Mouse (Mus musculus): ENCODE measurements around the gene Ntn5. TPM values are rescaled to one million over a fixed set of nuclear protein-coding genes. Genes with fewer than 3 reads are reported as not detected.

The Ntn5 gene
- polyA plus RNA-seq, 1 experiment from 2014 or later, result 3.4 TPM

DNA sequence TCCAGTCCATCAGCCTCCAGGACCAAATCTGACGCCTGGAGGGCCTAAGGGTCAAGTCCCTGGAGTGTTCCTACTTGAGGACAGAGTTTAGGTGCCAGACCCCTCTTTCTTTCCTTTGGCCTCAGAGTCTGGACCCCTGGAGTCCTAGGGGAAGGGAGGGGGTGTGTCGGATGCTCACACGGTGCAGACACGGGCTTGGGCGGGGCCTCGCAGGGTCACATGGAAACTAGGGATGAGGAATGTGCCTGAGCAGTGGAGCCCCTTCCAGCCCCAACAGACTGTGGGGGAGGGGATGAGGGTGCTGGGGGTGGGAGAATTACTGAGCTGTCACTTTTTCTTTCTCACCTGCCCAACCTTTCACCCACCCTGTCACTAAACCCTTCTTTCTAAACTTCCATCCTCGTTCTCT is 22.1 kb downstream of the Ntn5 start:
- Histone ChIP-seq H3K36me3 (ENCODE audit: control insufficient read depth, insufficient read depth, low read length) (peaks cover 14% of the 10 kb centered on the region), H3K4me3 (ENCODE audit: low read depth, low read length) (peak overlapping the region; percentile 65), H3K4me2 (ENCODE audit: low read depth, low read length) (peak overlapping the region; percentile 93), H3K9ac (ENCODE audit: low read depth, low read length) (peak overlapping the region; percentile 82), H3K4me1 (ENCODE audit: control insufficient read depth, insufficient read depth, low read length) (peaks cover 36% of the 10 kb centered on the region), H3K27ac (replicated peaks; ENCODE audit: low read depth, low read length) (peak overlapping the region; percentile 84), H3K9me3 (ENCODE audit: control insufficient read depth, low read length) (no peaks in the 10 kb centered on the region), H3K27me3 (replicated peaks; ENCODE audit: control insufficient read depth, insufficient read depth, low read length) (no peaks in the 10 kb centered on the region)
- 0% methylated on average over 6 of the region's 7 CpGs for WGBS
- DNase-seq (ENCODE audit: low spot score), result peak; percentile 80
- ATAC-seq (ENCODE audit: low read depth), result no peak

DNA sequence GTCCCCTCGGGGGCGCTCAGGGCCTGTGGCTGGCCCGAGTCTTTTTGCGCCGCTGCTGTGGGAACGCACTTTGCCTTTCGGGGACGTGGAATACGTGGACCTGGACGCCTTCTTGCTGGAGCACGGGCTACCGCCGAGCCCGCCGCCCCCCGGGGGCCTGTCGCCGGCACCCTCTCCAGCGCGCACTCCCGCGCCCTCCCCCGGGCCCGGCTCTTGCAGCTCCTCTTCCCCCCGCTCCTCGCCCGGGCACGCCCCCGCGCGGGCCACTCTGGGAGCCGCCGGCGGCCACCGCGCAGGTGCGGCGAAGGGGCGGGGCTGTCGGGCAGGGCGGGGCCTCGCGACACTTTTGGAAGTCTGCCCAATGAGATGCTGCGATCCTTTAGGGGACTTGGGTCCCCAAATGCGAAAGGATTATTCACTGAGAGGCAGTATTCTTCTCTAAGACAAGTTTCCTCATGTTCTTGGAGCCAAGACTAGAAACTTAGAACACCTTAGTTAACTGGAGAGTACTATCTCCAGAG is 23.0 kb downstream of the Ntn5 start:
- ATAC-seq (ENCODE audit: low read depth), result no peak
- Histone ChIP-seq H3K27ac (replicated peaks; ENCODE audit: low read depth, low read length) (peak overlapping the region; percentile 84), H3K4me3 (ENCODE audit: low read depth, low read length) (peak overlapping the region; percentile 65), H3K4me2 (ENCODE audit: low read depth, low read length) (peak overlapping the region; percentile 93), H3K9ac (ENCODE audit: low read depth, low read length) (peak overlapping the region; percentile 82), H3K4me1 (ENCODE audit: control insufficient read depth, insufficient read depth, low read length) (peaks cover 32% of the 10 kb centered on the region), H3K36me3 (ENCODE audit: control insufficient read depth, insufficient read depth, low read length) (peaks cover 23% of the 10 kb centered on the region), H3K9me3 (ENCODE audit: control insufficient read depth, low read length) (no peaks in the 10 kb centered on the region), H3K27me3 (replicated peaks; ENCODE audit: control insufficient read depth, insufficient read depth, low read length) (no peaks in the 10 kb centered on the region)
- DNase-seq (ENCODE audit: low spot score), result peak; percentile 89
- 0% methylated on average over 16 of the region's 45 CpGs for whole genome bisulfite sequencing

DNA sequence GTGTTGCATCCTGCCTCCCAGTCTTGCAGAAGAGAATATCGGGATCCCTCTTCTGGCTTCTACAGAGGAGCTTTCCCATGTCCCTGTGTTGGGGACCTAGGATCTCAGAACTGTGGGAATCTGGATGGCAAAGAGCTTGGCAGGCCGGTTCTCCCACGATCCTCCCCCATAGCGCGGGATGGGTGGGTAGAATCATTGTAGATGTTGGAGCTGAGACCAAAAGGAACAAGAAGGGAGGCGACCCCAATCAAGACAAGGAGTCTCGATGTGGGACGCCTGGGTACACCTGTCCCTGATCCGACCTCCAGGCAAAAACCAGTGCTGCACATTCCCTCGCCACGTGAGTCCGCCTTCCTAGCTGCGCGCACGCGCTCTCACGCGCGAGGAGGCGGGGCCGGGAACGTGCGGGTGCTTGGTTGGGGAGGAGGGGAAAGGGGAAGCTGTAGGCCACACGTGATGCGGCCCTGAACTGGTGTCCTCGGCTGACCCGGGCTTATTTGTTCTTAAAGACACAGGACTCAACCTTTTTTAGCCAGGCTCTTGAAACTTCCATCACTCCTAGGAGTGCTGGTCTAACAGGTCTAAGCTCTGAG is 23.6 kb downstream of the Ntn5 start:
- H3K4me1 ChIP-seq (ENCODE audit: control insufficient read depth, insufficient read depth, low read length), result peaks cover 32% of the 10 kb centered on the region
- H3K9ac ChIP-seq (ENCODE audit: low read depth, low read length), result peak overlapping the region; percentile 82; the same call in 1 of the 2 replicates
- DNase-seq (ENCODE audit: low spot score) (peak; percentile 94), ATAC-seq (ENCODE audit: low read depth) (peak; percentile 12)
- H3K4me2 ChIP-seq (ENCODE audit: low read depth, low read length), result peak overlapping the region; percentile 93
- WGBS, result under 1% methylated on average over 27 of the region's 27 CpGs
- H3K4me3 ChIP-seq (ENCODE audit: low read depth, low read length), result peak overlapping the region; percentile 65
- peaks cover 30% of the 10 kb centered on the region for H3K36me3 ChIP-seq (ENCODE audit: control insufficient read depth, insufficient read depth, low read length)
- H3K9me3 ChIP-seq (ENCODE audit: control insufficient read depth, low read length), result no peaks in the 10 kb centered on the region
- H3K27ac ChIP-seq (replicated peaks; ENCODE audit: low read depth, low read length), result peak overlapping the region; percentile 84
- H3K27me3 ChIP-seq (replicated peaks; ENCODE audit: control insufficient read depth, insufficient read depth, low read length), result no peaks in the 10 kb centered on the region

DNA sequence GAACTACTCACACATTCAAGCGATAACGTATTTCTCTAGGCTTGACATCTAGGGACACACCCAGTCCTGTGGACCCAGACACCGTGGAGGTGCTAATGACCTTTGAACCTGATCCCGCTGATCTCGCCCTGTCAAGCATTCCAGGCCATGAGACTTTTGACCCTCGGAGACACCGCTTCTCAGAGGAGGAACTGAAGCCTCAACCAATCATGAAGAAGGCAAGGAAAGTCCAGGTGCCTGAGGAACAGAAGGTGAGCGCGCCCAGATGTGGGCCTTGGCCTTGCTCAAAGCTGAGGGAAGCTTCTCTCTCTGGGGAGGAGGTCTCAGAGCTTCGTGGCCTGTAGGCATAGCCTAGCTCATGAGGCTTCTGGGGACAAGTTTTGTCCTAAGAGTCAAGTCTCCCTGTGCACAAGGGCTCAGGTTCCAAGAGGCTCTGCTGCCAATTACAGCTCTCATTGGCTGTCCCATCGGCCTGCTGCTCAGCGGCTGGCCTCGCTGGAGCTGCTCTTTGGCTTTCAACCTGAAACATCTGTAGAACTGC is 24.5 kb downstream of the Ntn5 start:
- peak overlapping the region; percentile 65 for H3K4me3 ChIP-seq (ENCODE audit: low read depth, low read length)
- WGBS, result 36% methylated on average over 13 of the region's 13 CpGs
- H3K4me1 ChIP-seq (ENCODE audit: control insufficient read depth, insufficient read depth, low read length), result peaks cover 30% of the 10 kb centered on the region
- ATAC-seq (ENCODE audit: low read depth) (no peak), DNase-seq (ENCODE audit: low spot score) (no peak)
- peak overlapping the region; percentile 84 for H3K27ac ChIP-seq (replicated peaks; ENCODE audit: low read depth, low read length)
- H3K9ac ChIP-seq (ENCODE audit: low read depth, low read length), result peak overlapping the region; percentile 2; the same call in 1 of the 2 replicates
- no peaks in the 10 kb centered on the region for H3K9me3 ChIP-seq (ENCODE audit: control insufficient read depth, low read length)
- H3K4me2 ChIP-seq (ENCODE audit: low read depth, low read length), result peak overlapping the region; percentile 93
- H3K36me3 ChIP-seq (ENCODE audit: control insufficient read depth, insufficient read depth, low read length), result peaks cover 38% of the 10 kb centered on the region
- H3K27me3 ChIP-seq (replicated peaks; ENCODE audit: control insufficient read depth, insufficient read depth, low read length), result no peaks in the 10 kb centered on the region

DNA sequence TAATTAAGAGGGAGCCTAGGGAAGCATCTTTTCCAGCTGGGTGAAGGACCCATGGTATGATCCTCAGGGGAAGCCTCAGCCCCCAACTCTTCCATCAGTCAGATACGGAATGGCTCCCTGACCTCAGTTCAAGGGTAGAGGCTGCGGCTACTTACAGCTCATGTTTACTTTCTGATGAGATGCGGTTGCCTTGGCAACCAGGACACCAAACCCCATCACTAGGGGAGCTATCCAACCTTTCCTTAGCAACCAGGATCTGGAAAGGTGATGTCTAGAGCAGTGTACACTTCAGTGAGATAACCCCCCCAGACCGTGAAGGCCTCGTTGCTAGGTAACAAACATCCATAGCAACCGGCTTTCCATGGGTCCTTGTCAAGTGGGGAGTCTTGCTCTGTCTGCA is 25.2 kb downstream of the Ntn5 start:
- Histone ChIP-seq H3K4me1 (ENCODE audit: control insufficient read depth, insufficient read depth, low read length) (peaks cover 24% of the 10 kb centered on the region), H3K9me3 (ENCODE audit: control insufficient read depth, low read length) (no peaks in the 10 kb centered on the region), H3K36me3 (ENCODE audit: control insufficient read depth, insufficient read depth, low read length) (peaks cover 43% of the 10 kb centered on the region), H3K9ac (ENCODE audit: low read depth, low read length) (no peak overlapping the region), H3K27me3 (replicated peaks; ENCODE audit: control insufficient read depth, insufficient read depth, low read length) (no peaks in the 10 kb centered on the region), H3K4me3 (ENCODE audit: low read depth, low read length) (no peak overlapping the region), H3K4me2 (ENCODE audit: low read depth, low read length) (no peak overlapping the region), H3K27ac (replicated peaks; ENCODE audit: low read depth, low read length) (no peak overlapping the region)
- 56% methylated on average over 6 of the region's 6 CpGs for WGBS
- no peak for ATAC-seq (ENCODE audit: low read depth)
- peak; percentile 48 for DNase-seq (ENCODE audit: low spot score)

DNA sequence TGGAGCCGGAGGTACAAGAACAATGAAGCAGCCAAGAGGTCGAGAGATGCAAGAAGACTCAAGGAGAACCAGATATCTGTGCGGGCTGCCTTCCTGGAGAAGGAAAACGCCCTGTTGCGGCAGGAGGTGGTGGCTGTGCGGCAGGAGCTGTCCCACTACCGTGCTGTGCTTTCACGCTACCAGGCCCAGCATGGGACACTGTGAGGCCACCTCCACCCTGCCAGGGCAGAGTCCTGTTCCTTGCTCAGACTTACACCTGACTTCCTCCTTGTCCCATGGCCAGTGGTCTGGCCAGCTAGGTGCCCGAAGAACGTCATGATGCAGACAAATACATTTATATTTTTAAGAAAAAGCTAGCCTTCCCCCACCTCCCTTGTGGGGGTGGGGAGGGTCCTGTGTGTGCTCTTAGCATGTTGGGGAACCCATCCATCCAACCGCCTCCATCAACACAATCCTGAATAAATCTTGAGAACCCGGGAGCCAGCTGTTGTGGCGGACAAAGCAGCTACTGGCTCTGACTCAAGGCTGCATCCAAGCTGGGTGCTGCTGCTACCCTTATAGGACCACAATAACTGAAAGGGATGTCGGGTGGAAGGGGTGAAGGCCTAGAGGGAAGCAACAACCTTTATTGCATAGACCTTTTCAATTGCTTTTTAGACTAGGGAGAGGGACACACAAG is 26.0 kb downstream of the Ntn5 start:
- Histone ChIP-seq H3K27ac (replicated peaks; ENCODE audit: low read depth, low read length) (no peak overlapping the region), H3K9me3 (ENCODE audit: control insufficient read depth, low read length) (no peaks in the 10 kb centered on the region), H3K9ac (ENCODE audit: low read depth, low read length) (no peak overlapping the region), H3K4me1 (ENCODE audit: control insufficient read depth, insufficient read depth, low read length) (peaks cover 28% of the 10 kb centered on the region), H3K4me3 (ENCODE audit: low read depth, low read length) (no peak overlapping the region), H3K27me3 (replicated peaks; ENCODE audit: control insufficient read depth, insufficient read depth, low read length) (no peaks in the 10 kb centered on the region), H3K4me2 (ENCODE audit: low read depth, low read length) (no peak overlapping the region), H3K36me3 (ENCODE audit: control insufficient read depth, insufficient read depth, low read length) (peaks cover 43% of the 10 kb centered on the region)
- ATAC-seq (ENCODE audit: low read depth) (no peak), DNase-seq (ENCODE audit: low spot score) (no peak)
- 76% methylated on average over 14 of the region's 14 CpGs for WGBS

DNA sequence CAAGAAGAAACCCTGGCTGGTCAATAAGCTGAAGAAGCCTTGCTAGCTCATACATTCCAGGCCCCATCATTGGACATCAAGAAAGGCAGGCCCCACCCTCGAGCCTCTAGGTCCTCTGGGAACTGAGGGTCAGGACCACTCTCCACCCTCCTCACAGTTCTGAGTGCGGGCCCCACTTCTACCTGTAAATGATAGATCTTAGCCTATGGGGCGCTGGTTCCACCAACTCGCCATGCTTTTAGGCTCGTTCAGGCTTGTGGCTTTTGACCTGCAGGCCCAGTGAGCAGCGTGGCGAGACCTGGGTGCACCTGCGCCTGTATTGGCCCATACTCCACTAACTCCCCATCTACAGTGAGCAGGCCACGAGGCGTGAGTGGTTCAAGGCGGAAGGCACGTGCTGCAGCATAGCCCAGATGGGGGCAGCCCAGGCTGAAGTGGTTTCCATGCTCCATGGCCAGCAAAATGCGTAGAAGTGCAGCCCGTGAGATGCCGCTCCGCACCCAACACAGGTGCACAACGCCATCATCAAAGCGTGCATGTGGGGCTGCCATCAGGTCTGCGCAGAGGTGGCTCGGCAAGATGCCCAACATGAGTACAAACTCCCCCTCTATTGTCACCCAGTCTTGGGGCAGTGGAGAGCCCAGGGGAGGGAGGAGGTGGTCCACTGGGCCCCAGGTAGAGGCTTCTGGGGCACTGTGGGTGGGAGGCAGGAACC is 26.8 kb downstream of the Ntn5 start:
- Histone ChIP-seq H3K27ac (replicated peaks; ENCODE audit: low read depth, low read length) (no peak overlapping the region), H3K27me3 (replicated peaks; ENCODE audit: control insufficient read depth, insufficient read depth, low read length) (no peaks in the 10 kb centered on the region), H3K36me3 (ENCODE audit: control insufficient read depth, insufficient read depth, low read length) (peaks cover 43% of the 10 kb centered on the region), H3K9me3 (ENCODE audit: control insufficient read depth, low read length) (no peaks in the 10 kb centered on the region), H3K9ac (ENCODE audit: low read depth, low read length) (no peak overlapping the region), H3K4me3 (ENCODE audit: low read depth, low read length) (no peak overlapping the region), H3K4me2 (ENCODE audit: low read depth, low read length) (no peak overlapping the region), H3K4me1 (ENCODE audit: control insufficient read depth, insufficient read depth, low read length) (peaks cover 30% of the 10 kb centered on the region)
- DNase-seq (ENCODE audit: low spot score) (no peak), ATAC-seq (ENCODE audit: low read depth) (no peak)
- WGBS, result 89% methylated on average over 20 of the region's 20 CpGs

DNA sequence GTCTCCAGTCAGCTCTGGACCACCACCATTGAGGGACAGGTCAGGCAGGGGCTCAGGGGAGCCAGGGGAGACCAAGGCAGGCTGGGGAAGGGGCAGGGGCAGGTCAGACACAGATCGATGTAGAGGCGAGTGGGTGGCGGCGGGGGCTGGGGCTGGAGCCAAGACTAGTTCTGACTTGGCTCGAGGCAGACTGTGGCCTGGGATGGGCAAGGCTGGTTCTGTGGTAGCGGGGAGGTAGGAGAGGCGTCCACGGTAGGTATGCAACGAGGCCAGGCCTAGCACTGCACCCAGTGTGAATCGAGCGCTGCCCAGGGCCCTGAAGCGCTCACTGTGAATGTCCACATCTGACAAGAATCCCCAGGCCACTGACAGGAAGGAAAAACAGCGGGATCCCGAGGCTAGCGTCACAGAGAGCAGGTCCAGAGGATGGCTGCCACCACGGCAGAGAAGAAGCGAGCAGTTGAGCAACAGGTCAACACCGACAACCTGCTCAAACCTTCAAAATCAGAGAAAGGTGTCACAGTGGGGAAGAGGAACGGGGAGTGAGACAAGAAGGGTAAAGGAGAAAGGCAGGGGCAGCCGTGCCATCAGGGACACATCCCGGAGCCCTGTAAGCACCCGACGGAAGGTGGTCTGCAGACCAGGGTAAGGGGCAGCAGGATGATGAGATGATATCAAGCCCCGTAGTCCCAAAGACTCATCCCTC is 27.6 kb downstream of the Ntn5 start:
- no peaks in the 10 kb centered on the region for H3K9me3 ChIP-seq (ENCODE audit: control insufficient read depth, low read length)
- peaks cover 35% of the 10 kb centered on the region for H3K4me1 ChIP-seq (ENCODE audit: control insufficient read depth, insufficient read depth, low read length)
- no peak overlapping the region for H3K4me3 ChIP-seq (ENCODE audit: low read depth, low read length)
- H3K9ac ChIP-seq (ENCODE audit: low read depth, low read length), result no peak overlapping the region
- DNase-seq (ENCODE audit: low spot score) (no peak), ATAC-seq (ENCODE audit: low read depth) (no peak)
- no peak overlapping the region for H3K4me2 ChIP-seq (ENCODE audit: low read depth, low read length)
- no peaks in the 10 kb centered on the region for H3K27me3 ChIP-seq (replicated peaks; ENCODE audit: control insufficient read depth, insufficient read depth, low read length)
- WGBS, result 92% methylated on average over 24 of the region's 24 CpGs
- H3K36me3 ChIP-seq (ENCODE audit: control insufficient read depth, insufficient read depth, low read length), result peaks cover 43% of the 10 kb centered on the region
- H3K27ac ChIP-seq (replicated peaks; ENCODE audit: low read depth, low read length), result no peak overlapping the region

Measured in embryonic facial prominence, embryonic 14.5 days (tissue).